Mouse (Mus musculus) myocyte (in vitro differentiated cells): ENCODE measurements at regions not wholly inside any gene's neighbourhood (a gene's known extent, or its start where the extent isn't known, plus 50 kb on each side); places are given as distances from the start of the nearest gene placed in this dataset.

ENCODE experiments used
- MYOG ChIP-seq, 3 experiments: IDR thresholded peaks; one replicate each; pipeline ENCODE4 v1.6.1; 2011; ENCODE audit warnings: control low read depth in 2 of 3, low read depth in 2 of 3, mild to moderate bottlenecking in 2 of 3; ENCODE audit not compliant: insufficient read length in 2 of 3, control insufficient read depth in 1 of 3, insufficient read depth in 1 of 3
- POLR2A ChIP-seq: IDR thresholded peaks from one replicate; pipeline ENCODE4 v1.6.1; 2011; ENCODE audit warnings: low read depth, mild to moderate bottlenecking, control low read depth, moderate library complexity; ENCODE audit not compliant: insufficient read length
- SRF ChIP-seq: IDR thresholded peaks from one replicate; pipeline ENCODE4 v1.6.1; 2011; ENCODE audit warnings: low read depth; ENCODE audit not compliant: control insufficient read depth, insufficient read length

DNA sequence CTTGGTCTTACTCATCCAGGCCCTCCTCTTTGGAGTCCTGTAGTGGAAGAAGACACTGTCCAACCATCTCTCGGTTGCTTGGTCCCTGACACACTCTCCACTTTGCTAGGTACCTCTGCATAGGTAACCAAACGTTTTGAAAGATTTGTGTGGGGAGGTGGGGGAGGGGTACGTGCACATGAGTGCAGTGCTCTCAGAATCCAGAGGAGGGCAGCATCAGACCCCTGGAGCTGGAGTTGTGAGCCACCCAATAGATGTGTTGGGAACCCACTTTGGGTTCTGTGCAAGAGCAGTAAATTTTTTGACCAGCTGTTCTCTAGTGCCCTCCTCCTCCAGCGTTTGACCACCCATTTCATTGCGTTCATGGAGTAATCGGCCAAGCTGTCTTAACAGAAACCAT is 77.7 kb upstream of the Tshz3 start:
- TF ChIP-seq MYOG (IDR thresholded peaks at IDR 0.05; ENCODE audit: control insufficient read depth in 1 of 3, insufficient read depth in 1 of 3, insufficient read length in 2 of 3, low read depth in 2 of 3) (no peak), SRF (no peak), POLR2A (no peak)
